Mouse (Mus musculus): ENCODE results near the gene Zcwpw1. TPM values are rescaled to one million over a fixed set of nuclear protein-coding genes. Genes with fewer than 3 reads are reported as not detected.
"Not testable (repeated sequence)": the region's sequence is repeated elsewhere in the genome, so short reads cannot be mapped to it uniquely, and the experiment has no call there.

Zcwpw1 gene
- polyA plus RNA-seq, 1 experiment from 2014 or later: 27.4 TPM

DNA sequence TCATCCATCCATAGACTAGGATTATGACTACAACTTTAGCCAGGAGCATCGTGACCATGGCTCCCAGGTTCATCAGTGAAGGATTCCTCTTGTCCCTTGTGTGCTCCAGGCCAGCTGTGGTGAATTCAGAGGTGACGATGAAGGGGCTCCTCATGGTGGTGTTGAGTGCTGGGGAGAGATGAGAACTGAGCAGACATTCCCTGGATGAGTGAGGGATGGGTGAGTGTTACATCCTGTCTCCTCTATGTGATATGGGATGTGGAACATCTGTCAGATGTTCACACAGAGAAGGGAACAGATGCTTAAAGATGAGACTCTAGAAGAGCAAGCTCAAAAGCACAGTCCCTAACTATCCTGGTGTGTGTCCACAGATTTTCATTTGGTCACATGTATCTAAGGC lies 81.0 kb downstream of the Zcwpw1 start:
- 80% methylated on average over 2 of the region's 2 CpGs for WGBS

DNA sequence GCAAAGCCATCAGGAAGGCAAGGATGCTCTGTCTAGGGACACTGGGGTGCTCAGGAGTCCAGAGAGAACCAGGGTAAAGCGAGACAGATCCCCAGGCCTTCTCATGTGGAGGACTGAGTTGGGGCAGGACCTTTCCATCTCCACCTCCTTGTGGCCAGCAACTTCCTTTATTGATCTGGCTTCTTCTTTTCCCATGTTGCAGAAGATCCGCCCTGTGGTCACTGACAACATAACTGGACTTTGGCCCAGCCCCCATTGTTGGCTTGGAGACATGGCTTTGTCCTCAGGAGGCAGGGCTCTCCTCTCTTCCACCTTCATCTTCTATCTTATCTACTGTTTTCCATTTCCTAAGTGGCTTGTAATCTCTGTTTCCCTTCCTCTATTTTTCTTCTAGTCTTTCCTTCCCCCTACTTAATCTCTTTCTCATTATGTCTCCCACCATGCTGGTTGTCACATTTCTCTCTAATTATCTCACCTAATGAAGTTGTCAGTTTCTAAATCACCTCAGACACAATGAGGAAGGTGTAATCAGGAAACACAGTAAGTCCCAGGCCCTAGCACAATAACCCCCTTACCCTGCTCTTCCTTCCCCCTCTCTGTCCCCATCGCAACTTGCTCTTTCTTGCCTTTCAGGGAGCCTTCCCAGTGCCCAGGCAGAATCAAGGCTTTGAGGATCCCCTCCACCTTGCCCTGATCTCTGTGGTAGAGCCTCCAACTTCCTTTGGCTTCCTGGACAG lies 84.2 kb downstream of the Zcwpw1 start, which contains the start of gene Pilrb2:
Pilrb2 (minus strand) TSS at position 172 of the 737 bp plus-strand sequence.
- H3K27me3 ChIP-seq (ENCODE audit: control insufficient read depth, insufficient read depth, low read length); H3K9ac ChIP-seq (ENCODE audit: low read depth, low read length); H3K27ac ChIP-seq (ENCODE audit: low read depth, low read length); H3K4me2 ChIP-seq (replicated peaks; ENCODE audit: low read depth, low read length); ATAC-seq (ENCODE audit: low FRiP score, low TSS enrichment); H3K9me3 ChIP-seq (ENCODE audit: control insufficient read depth, low read length); H3K36me3 ChIP-seq (ENCODE audit: control insufficient read depth, insufficient read depth, low read length); H3K4me1 ChIP-seq (ENCODE audit: control insufficient read depth, insufficient read depth, low read length); H3K4me3 ChIP-seq (ENCODE audit: low read length): not testable (repeated sequence)
- 81% methylated on average over 2 of the region's 3 CpGs for WGBS

More for the DNA sequence above, 81.0 kb downstream of the Zcwpw1 start:
- not testable (repeated sequence) for H3K9ac ChIP-seq (ENCODE audit: low read depth, low read length); H3K4me1 ChIP-seq (ENCODE audit: control insufficient read depth, insufficient read depth, low read length); H3K9me3 ChIP-seq (ENCODE audit: control insufficient read depth, low read length); H3K27me3 ChIP-seq (ENCODE audit: control insufficient read depth, insufficient read depth, low read length); H3K36me3 ChIP-seq (ENCODE audit: control insufficient read depth, insufficient read depth, low read length); H3K27ac ChIP-seq (ENCODE audit: low read depth, low read length); H3K4me2 ChIP-seq (replicated peaks; ENCODE audit: low read depth, low read length); H3K4me3 ChIP-seq (ENCODE audit: low read length); ATAC-seq (ENCODE audit: low FRiP score, low TSS enrichment)

Other genes starting within 250 kb of the Zcwpw1 start
- not detected in 2 replicates for gene Actl6b, start 234.3 kb upstream of the Zcwpw1 start, polyA plus RNA-seq (2014; fragmentation: Nextera tagmentation; extraction: Ambion mirVana)
- gene Tfr2, start 218.0 kb upstream of the Zcwpw1 start, polyA plus RNA-seq (2014; fragmentation: Nextera tagmentation; extraction: Ambion mirVana): 0.43 and 1.0 TPM in 2 replicates
- gene Mospd3, start 186.7 kb upstream of the Zcwpw1 start, polyA plus RNA-seq (2014; fragmentation: Nextera tagmentation; extraction: Ambion mirVana): 25.4 and 27.6 TPM in 2 replicates
- gene Pcolce, start 174.0 kb upstream of the Zcwpw1 start, polyA plus RNA-seq (2014; fragmentation: Nextera tagmentation; extraction: Ambion mirVana): 96.0 and 97.6 TPM in 2 replicates
- gene Fbxo24, start 158.8 kb upstream of the Zcwpw1 start, polyA plus RNA-seq (2014; fragmentation: Nextera tagmentation; extraction: Ambion mirVana): not detected in 2 replicates
- gene Lrch4, start 158.7 kb upstream of the Zcwpw1 start, polyA plus RNA-seq (2014; fragmentation: Nextera tagmentation; extraction: Ambion mirVana): 37.6 and 43.2 TPM in 2 replicates
- gene Gm20605, start 158.6 kb upstream of the Zcwpw1 start, polyA plus RNA-seq (2014; fragmentation: Nextera tagmentation; extraction: Ambion mirVana): 5.7 and 12.5 TPM in 2 replicates
- 9.3 and 10.1 TPM in 2 replicates for gene Sap25, start 146.5 kb upstream of the Zcwpw1 start, polyA plus RNA-seq (2014; fragmentation: Nextera tagmentation; extraction: Ambion mirVana)
- gene Irs3, start 142.1 kb upstream of the Zcwpw1 start, polyA plus RNA-seq (2014; fragmentation: Nextera tagmentation; extraction: Ambion mirVana): 0.43 and 0.84 TPM in 2 replicates
- 14.4 and 14.8 TPM in 2 replicates for gene Agfg2, start 103.1 kb upstream of the Zcwpw1 start, polyA plus RNA-seq (2014; fragmentation: Nextera tagmentation; extraction: Ambion mirVana)
- gene Nyap1, start 46.2 kb upstream of the Zcwpw1 start, polyA plus RNA-seq (2014; fragmentation: Nextera tagmentation; extraction: Ambion mirVana): 0.56 and 1.1 TPM in 2 replicates
- 104 and 121 TPM in 2 replicates for gene Tsc22d4, start 42.1 kb upstream of the Zcwpw1 start, polyA plus RNA-seq (2014; fragmentation: Nextera tagmentation; extraction: Ambion mirVana)
- 41.6 and 54.8 TPM in 2 replicates for gene Ppp1r35, start 8.9 kb upstream of the Zcwpw1 start, polyA plus RNA-seq (2014; fragmentation: Nextera tagmentation; extraction: Ambion mirVana)
- gene Mepce, start 143 bp upstream of the Zcwpw1 start, polyA plus RNA-seq (2014; fragmentation: Nextera tagmentation; extraction: Ambion mirVana): 11.8 and 16.4 TPM in 2 replicates
- 1.1 and 1.2 TPM in 2 replicates for gene Pilra, start 48.5 kb downstream of the Zcwpw1 start, polyA plus RNA-seq (2014; fragmentation: Nextera tagmentation; extraction: Ambion mirVana)
- 0.31 and 0.84 TPM in 2 replicates for gene Pilrb1, start 70.3 kb downstream of the Zcwpw1 start, polyA plus RNA-seq (2014; fragmentation: Nextera tagmentation; extraction: Ambion mirVana)
- 0.61 and 0.76 TPM in 2 replicates for gene Pilrb2, start 84.0 kb downstream of the Zcwpw1 start, polyA plus RNA-seq (2014; fragmentation: Nextera tagmentation; extraction: Ambion mirVana)
- gene Cyp3a13, start 133.8 kb downstream of the Zcwpw1 start, polyA plus RNA-seq (2014; fragmentation: Nextera tagmentation; extraction: Ambion mirVana): not detected in 2 replicates
- gene Gjc3, start 175.3 kb downstream of the Zcwpw1 start, polyA plus RNA-seq (2014; fragmentation: Nextera tagmentation; extraction: Ambion mirVana): not detected in 2 replicates
- gene Azgp1, start 193.7 kb downstream of the Zcwpw1 start, polyA plus RNA-seq (2014; fragmentation: Nextera tagmentation; extraction: Ambion mirVana): not detected in 2 replicates
- gene Smok3a, start 233.5 kb downstream of the Zcwpw1 start, polyA plus RNA-seq (2014; fragmentation: Nextera tagmentation; extraction: Ambion mirVana): not detected in 2 replicates
- gene Smok3b, start 233.6 kb downstream of the Zcwpw1 start, polyA plus RNA-seq (2014; fragmentation: Nextera tagmentation; extraction: Ambion mirVana): not detected in 2 replicates